Mouse (Mus musculus): ENCODE results near the gene Ulk3. TPM values are rescaled to one million over a fixed set of nuclear protein-coding genes. Genes with fewer than 3 reads are reported as not detected.

Gene Ulk3
- total RNA-seq (2021): 10 to 100 TPM; 23.0 to 31.3 TPM

- DNase-seq: peak; percentile 77 to 78
These were observed at the start of gene Ulk3 for GRCm38 (mm10) chr9:57589224-57590126. TSS of gene Ulk3 (plus strand) at chr9:57589452.

- DNase-seq: no peak
These were observed 49.7 kb upstream of the Ulk3 start for GRCm38 (mm10) chr9:57539550-57539949.

GRCm38 (mm10) chr9:57541312-57541711 is 47.9 kb upstream of the Ulk3 start:
- DNase-seq: peak in 1 of 2 experiments; percentile 37

GRCm38 (mm10) chr9:57543951-57544350 is 45.3 kb upstream of the Ulk3 start:
- no peak for DNase-seq

- no peak for DNase-seq
These were observed 42.0 kb upstream of the Ulk3 start for GRCm38 (mm10) chr9:57547287-57547686.

- no peak for DNase-seq
These were observed 41.4 kb upstream of the Ulk3 start for GRCm38 (mm10) chr9:57547869-57548268.

GRCm38 (mm10) chr9:57549186-57549585 is 40.1 kb upstream of the Ulk3 start:
- no peak for DNase-seq

GRCm38 (mm10) chr9:57550126-57550862 is 39.0 kb upstream of the Ulk3 start:
- no peak for DNase-seq

- DNase-seq: peak; percentile 77 to 78
These were observed 36.9 kb upstream of the Ulk3 start, which contains the start of gene Mpi for GRCm38 (mm10) chr9:57552139-57552887. TSS of gene Mpi (minus strand) at chr9:57552763.

- no peak for DNase-seq
These were observed 36.1 kb upstream of the Ulk3 start for GRCm38 (mm10) chr9:57553119-57553518.

- no peak for DNase-seq
These were observed 34.5 kb upstream of the Ulk3 start for GRCm38 (mm10) chr9:57554753-57555152.

- no peak for DNase-seq
These were observed 32.0 kb upstream of the Ulk3 start for GRCm38 (mm10) chr9:57557215-57557614.

- no peak for DNase-seq
These were observed 30.6 kb upstream of the Ulk3 start for GRCm38 (mm10) chr9:57558625-57559024.

GRCm38 (mm10) chr9:57559568-57559967 is 29.7 kb upstream of the Ulk3 start:
- DNase-seq: no peak

- no peak for DNase-seq
These were observed 29.0 kb upstream of the Ulk3 start for GRCm38 (mm10) chr9:57560263-57560662.

GRCm38 (mm10) chr9:57560861-57561710 is 28.2 kb upstream of the Ulk3 start, which contains the start of gene Scamp2:
TSS of gene Scamp2 (plus strand) at chr9:57560943.
- peak; percentile 95 for DNase-seq

GRCm38 (mm10) chr9:57561711-57562099 is 27.5 kb upstream of the Ulk3 start:
- no peak for DNase-seq

- DNase-seq: no peak
These were observed 26.3 kb upstream of the Ulk3 start for GRCm38 (mm10) chr9:57562896-57563372.

GRCm38 (mm10) chr9:57564609-57565008 is 24.6 kb upstream of the Ulk3 start:
- DNase-seq: no peak

- DNase-seq: peak; percentile 47 to 62
These were observed 23.5 kb upstream of the Ulk3 start for GRCm38 (mm10) chr9:57565741-57566221.

- no peak for DNase-seq
These were observed 22.4 kb upstream of the Ulk3 start for GRCm38 (mm10) chr9:57566846-57567245.

All from layer of hippocampus, postnatal 36 days (tissue).